Mouse (Mus musculus) regulatory T cell (primary cell): ENCODE results near the gene Cabp1.
"Not testable (repeated sequence)": the region's sequence is repeated elsewhere in the genome, so short reads cannot be mapped to it uniquely, and the experiment has no call there.

Experiments used
- in situ Hi-C: fragments of 300-600 bp; cut with MboI, MseI; formaldehyde crosslinking; loops from one replicate; pipeline ENCODE4 v1.15.1; 2025; ENCODE audit warnings: high pct_unique_total_duplicates

Gene Cabp1

GRCm38 (mm10) chr5:115152132-115152956 is 41.8 kb downstream of the Cabp1 start:
- in situ Hi-C loops: no loop called here

- in situ Hi-C loops: no loop called here
These were observed 42.7 kb downstream of the Cabp1 start for GRCm38 (mm10) chr5:115151457-115151856.

- in situ Hi-C loops: no loop called here
These were observed 43.2 kb downstream of the Cabp1 start for GRCm38 (mm10) chr5:115150991-115151390.

- in situ Hi-C loops: no loop called here
These were observed 44.3 kb downstream of the Cabp1 start for GRCm38 (mm10) chr5:115149675-115150459.

GRCm38 (mm10) chr5:115148872-115149271 is 45.3 kb downstream of the Cabp1 start:
- in situ Hi-C loops: not testable (repeated sequence)

- in situ Hi-C loops: no loop called here
These were observed 45.8 kb downstream of the Cabp1 start for GRCm38 (mm10) chr5:115148378-115148777.

- in situ Hi-C loops: no loop called here
These were observed 46.8 kb downstream of the Cabp1 start for GRCm38 (mm10) chr5:115147388-115147787.

- in situ Hi-C loops: no loop called here
These were observed 47.4 kb downstream of the Cabp1 start for GRCm38 (mm10) chr5:115146747-115147130.

GRCm38 (mm10) chr5:115145976-115146746 is 48.0 kb downstream of the Cabp1 start:
- in situ Hi-C loops: no loop called here

GRCm38 (mm10) chr5:115145253-115145968 is 48.8 kb downstream of the Cabp1 start:
- in situ Hi-C loops: no loop called here

- in situ Hi-C loops: no loop called here
These were observed 49.7 kb downstream of the Cabp1 start for GRCm38 (mm10) chr5:115144471-115144870.

- in situ Hi-C loops: no loop called here
These were observed 50.6 kb downstream of the Cabp1 start for GRCm38 (mm10) chr5:115143552-115143951.

- in situ Hi-C loops: no loop called here
These were observed 51.9 kb downstream of the Cabp1 start for GRCm38 (mm10) chr5:115142166-115142697.

GRCm38 (mm10) chr5:115140726-115141125 is 53.5 kb downstream of the Cabp1 start:
- in situ Hi-C loops: no loop called here

GRCm38 (mm10) chr5:115139124-115139523 is 55.1 kb downstream of the Cabp1 start:
- in situ Hi-C loops: no loop called here

- in situ Hi-C loops: no loop called here
These were observed 59.7 kb downstream of the Cabp1 start, which contains the start of gene Unc119b for GRCm38 (mm10) chr5:115134234-115135165. Gene Unc119b, minus strand, starts transcription at chr5:115134975.

GRCm38 (mm10) chr5:115133358-115134066 is 60.7 kb downstream of the Cabp1 start:
- in situ Hi-C loops: no loop called here

GRCm38 (mm10) chr5:115132465-115132864 is 61.7 kb downstream of the Cabp1 start:
- in situ Hi-C loops: no loop called here

GRCm38 (mm10) chr5:115129328-115129727 is 64.9 kb downstream of the Cabp1 start:
- in situ Hi-C loops: loop anchor here (5.0 kb wide), 3 partner anchors 33 to 108 kb away; partner anchors contain the start of gene Pop5
